Mouse (Mus musculus) midbrain, embryonic 16.5 days (tissue): ENCODE data around the gene Camk1d. TPM values are rescaled to one million over a fixed set of nuclear protein-coding genes. Genes with fewer than 3 reads are reported as not detected.
"Not testable (repeated sequence)": the region's sequence is repeated elsewhere in the genome, so short reads cannot be mapped to it uniquely, and the experiment has no call there.

Source experiments
- ATAC-seq: fragments of 200-750 bp; cut with Nextera tagmentation; 2 replicates; pipeline ENCODE4 v1.8.0; 2017; ENCODE audit warnings: moderate TSS enrichment
- H3K27ac ChIP-seq: fragments of 300-500 bp; sonication (generic); 2 replicates; pipeline ENCODE4 v1.5.1; 2014; ENCODE audit warnings: mild to moderate bottlenecking, low read length, mixed read lengths
- H3K27me3 ChIP-seq: fragments of 300-500 bp; sonication (generic); 2 replicates; pipeline ENCODE4 v1.6.1; 2014; ENCODE audit warnings: low read depth, low read length, mixed read lengths; ENCODE audit not compliant: control insufficient read depth, insufficient read depth
- H3K36me3 ChIP-seq: fragments of 300-500 bp; sonication (generic); 2 replicates; pipeline ENCODE4 v1.6.1; 2014; ENCODE audit warnings: mild to moderate bottlenecking, low read length, moderate library complexity, mixed read lengths; ENCODE audit not compliant: control insufficient read depth, insufficient read depth
- H3K4me1 ChIP-seq: fragments of 300-500 bp; sonication (generic); 2 replicates; pipeline ENCODE4 v1.6.1; 2014; ENCODE audit warnings: mild to moderate bottlenecking, low read length, mixed read lengths; ENCODE audit not compliant: control insufficient read depth, insufficient read depth
- H3K4me2 ChIP-seq: fragments of 300-500 bp; sonication (generic); 2 replicates; pipeline ENCODE4 v1.6.1; 2014; ENCODE audit warnings: mild to moderate bottlenecking, low read length, mixed read lengths
- H3K4me3 ChIP-seq: fragments of 300-500 bp; sonication (generic); 2 replicates; pipeline ENCODE4 v1.5.1; 2014; ENCODE audit warnings: low read depth, mild to moderate bottlenecking, low read length, moderate library complexity, mixed read lengths
- H3K9ac ChIP-seq: fragments of 300-500 bp; sonication (generic); 2 replicates; pipeline ENCODE4 v1.6.1; 2014; ENCODE audit warnings: low read depth, low read length, mixed read lengths
- H3K9me3 ChIP-seq: fragments of 300-500 bp; sonication (generic); replicated peaks from 2 replicates; pipeline ENCODE4 v1.6.1; 2014; ENCODE audit warnings: mild to moderate bottlenecking, low read length, mixed read lengths; ENCODE audit not compliant: control insufficient read depth, poor library complexity, severe bottlenecking
- WGBS: fragments of 180-500 bp; shearing (Covaris S2); extraction: QIAGEN DNeasy Blood & Tissue Kit; methylation state at CpG from one replicate; pipeline ENCODE4 v1.1.7; 2014; 5-methylcytosine and 5-hydroxymethylcytosine counted together
- polyA plus RNA-seq: library from polyadenylated mRNA; unstranded; fragments of >200 nt; fragmentation: Nextera tagmentation; extraction: Ambion mirVana; gene quantifications from 2 replicates; pipeline ENCODE4 v1.2.1, GENCODE M21; 2015

Camk1d gene
- polyA plus RNA-seq, 1 experiment from 2014 or later = 7.7 TPM

GRCm38 (mm10) chr2:5566611-5567010 lies 147.7 kb downstream of the Camk1d start:
- Histone ChIP-seq H3K4me2 (no peak overlapping the region), H3K9me3 (no peaks in the 10 kb centered on the region), H3K27ac (no peak overlapping the region), H3K27me3 (no peaks in the 10 kb centered on the region), H3K4me3 (no peak overlapping the region), H3K9ac (no peak overlapping the region), H3K4me1 (no peaks in the 10 kb centered on the region), H3K36me3 (no peaks in the 10 kb centered on the region; the same call in 1 of the 2 replicates)
- WGBS = 88% methylated on average over 5 of the region's 5 CpGs
- ATAC-seq = no peak

DNA sequence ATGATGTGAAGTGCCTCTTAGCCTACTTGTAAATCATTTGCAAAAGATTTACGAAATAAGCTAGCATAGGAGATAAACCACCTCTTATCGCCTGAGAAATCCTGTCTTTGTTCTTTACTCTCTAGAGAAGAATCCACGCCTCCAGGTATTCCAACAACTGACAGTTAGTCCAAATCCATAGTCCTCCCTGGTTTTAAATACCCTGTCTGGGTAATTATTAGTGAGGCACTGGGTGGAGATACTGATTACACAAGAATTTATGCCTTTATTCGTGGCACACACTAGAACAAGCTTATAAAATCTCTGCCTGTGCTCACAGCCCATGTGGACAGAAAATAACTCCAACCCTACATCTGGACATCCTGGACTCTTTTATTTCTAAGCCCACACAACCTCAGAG lies 150.6 kb downstream of the Camk1d start:
- H3K27me3 ChIP-seq = no peaks in the 10 kb centered on the region
- H3K4me3 ChIP-seq = no peak overlapping the region
- no peak overlapping the region for H3K9ac ChIP-seq
- no peaks in the 10 kb centered on the region for H3K4me1 ChIP-seq
- 89% methylated on average over 4 of the region's 4 CpGs for WGBS
- H3K9me3 ChIP-seq = no peaks in the 10 kb centered on the region
- no peak overlapping the region for H3K27ac ChIP-seq
- no peaks in the 10 kb centered on the region; the same call in 1 of the 2 replicates for H3K36me3 ChIP-seq
- no peak for ATAC-seq
- no peak overlapping the region for H3K4me2 ChIP-seq

DNA sequence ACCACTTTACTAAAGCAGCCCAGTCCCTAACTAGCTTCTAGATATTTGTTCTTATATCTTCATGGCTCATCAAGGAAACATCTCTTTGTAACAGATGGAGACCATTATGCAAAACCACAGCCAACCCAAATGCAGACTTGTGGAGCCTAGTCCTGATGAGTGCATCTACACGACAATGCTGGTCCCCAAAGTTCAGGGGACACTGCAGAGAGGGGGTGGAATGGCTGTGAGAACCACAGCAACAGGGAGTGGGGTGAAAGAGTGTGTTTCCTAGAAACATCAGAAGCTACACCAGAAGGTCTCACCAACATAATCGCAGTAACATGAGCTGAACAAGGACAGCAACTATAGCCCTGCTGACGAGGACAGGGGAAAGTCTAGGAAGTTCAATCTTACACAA lies 152.9 kb downstream of the Camk1d start:
- no peaks in the 10 kb centered on the region for H3K9me3 ChIP-seq
- 86% methylated on average over 3 of the region's 3 CpGs for WGBS
- no peaks in the 10 kb centered on the region; the same call in 1 of the 2 replicates for H3K36me3 ChIP-seq
- H3K9ac ChIP-seq = no peak overlapping the region
- H3K4me2 ChIP-seq = no peak overlapping the region
- H3K4me3 ChIP-seq = no peak overlapping the region
- H3K27ac ChIP-seq = no peak overlapping the region
- no peak for ATAC-seq
- no peaks in the 10 kb centered on the region for H3K27me3 ChIP-seq
- no peaks in the 10 kb centered on the region for H3K4me1 ChIP-seq

- H3K36me3 ChIP-seq = no peaks in the 10 kb centered on the region
- no peak overlapping the region for H3K4me3 ChIP-seq
- WGBS = 94% methylated on average over 3 of the region's 3 CpGs
- no peak for ATAC-seq
- H3K9me3 ChIP-seq = no peaks in the 10 kb centered on the region
- no peak overlapping the region for H3K27ac ChIP-seq
- H3K27me3 ChIP-seq = no peaks in the 10 kb centered on the region
- no peak overlapping the region for H3K9ac ChIP-seq
- no peak overlapping the region for H3K4me2 ChIP-seq
- H3K4me1 ChIP-seq = no peaks in the 10 kb centered on the region
Measured at GRCm38 (mm10) chr2:5553264-5553663, 161.1 kb downstream of the Camk1d start.

GRCm38 (mm10) chr2:5551758-5552255 lies 162.5 kb downstream of the Camk1d start:
- no peaks in the 10 kb centered on the region for H3K4me1 ChIP-seq
- H3K4me3 ChIP-seq = no peak overlapping the region
- ATAC-seq = no peak
- no peaks in the 10 kb centered on the region for H3K36me3 ChIP-seq
- H3K27ac ChIP-seq = no peak overlapping the region
- 96% methylated on average over 5 of the region's 5 CpGs for WGBS
- no peak overlapping the region for H3K9ac ChIP-seq
- H3K27me3 ChIP-seq = no peaks in the 10 kb centered on the region
- H3K9me3 ChIP-seq = no peaks in the 10 kb centered on the region
- H3K4me2 ChIP-seq = no peak overlapping the region

DNA sequence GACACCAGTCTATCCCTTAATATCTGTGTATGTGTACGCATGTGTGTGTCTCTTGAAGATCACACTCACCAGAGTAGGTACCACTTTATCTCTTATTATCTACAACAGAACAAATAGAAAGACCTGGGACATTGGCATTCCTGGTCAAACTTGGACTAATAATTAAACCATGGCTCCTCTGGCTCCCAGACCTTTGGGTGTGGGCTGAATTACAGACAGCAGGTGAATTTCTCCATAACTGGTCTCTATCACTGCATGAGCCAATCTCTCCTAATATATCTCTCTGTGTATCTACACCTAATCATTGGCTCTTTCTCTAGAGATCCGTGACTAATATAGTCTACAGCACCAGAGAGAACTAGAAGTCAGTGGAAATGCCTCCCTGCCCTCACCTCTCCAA lies 165.0 kb downstream of the Camk1d start:
- 91% methylated on average over 2 of the region's 2 CpGs for WGBS
- no peaks in the 10 kb centered on the region for H3K4me1 ChIP-seq
- H3K27ac ChIP-seq = no peak overlapping the region
- no peaks in the 10 kb centered on the region for H3K36me3 ChIP-seq
- no peak for ATAC-seq
- no peak overlapping the region for H3K4me2 ChIP-seq
- H3K9me3 ChIP-seq = no peaks in the 10 kb centered on the region
- H3K4me3 ChIP-seq = no peak overlapping the region
- H3K27me3 ChIP-seq = no peaks in the 10 kb centered on the region
- H3K9ac ChIP-seq = no peak overlapping the region

GRCm38 (mm10) chr2:5548872-5549271 lies 165.4 kb downstream of the Camk1d start:
- H3K9me3 ChIP-seq = no peaks in the 10 kb centered on the region
- no peaks in the 10 kb centered on the region for H3K27me3 ChIP-seq
- WGBS = 96% methylated on average over 4 of the region's 4 CpGs
- no peaks in the 10 kb centered on the region for H3K36me3 ChIP-seq
- H3K4me1 ChIP-seq = no peaks in the 10 kb centered on the region
- H3K9ac ChIP-seq = no peak overlapping the region
- H3K4me2 ChIP-seq = no peak overlapping the region
- H3K27ac ChIP-seq = no peak overlapping the region
- ATAC-seq = no peak
- H3K4me3 ChIP-seq = no peak overlapping the region

- Histone ChIP-seq H3K36me3 (no peaks in the 10 kb centered on the region), H3K4me1 (no peaks in the 10 kb centered on the region), H3K4me3 (no peak overlapping the region), H3K9ac (no peak overlapping the region), H3K27ac (no peak overlapping the region), H3K9me3 (no peaks in the 10 kb centered on the region), H3K27me3 (no peaks in the 10 kb centered on the region), H3K4me2 (no peak overlapping the region)
- ATAC-seq = no peak
- 79% methylated on average over 3 of the region's 3 CpGs for WGBS
Measured at GRCm38 (mm10) chr2:5540870-5541269, 173.4 kb downstream of the Camk1d start.

DNA sequence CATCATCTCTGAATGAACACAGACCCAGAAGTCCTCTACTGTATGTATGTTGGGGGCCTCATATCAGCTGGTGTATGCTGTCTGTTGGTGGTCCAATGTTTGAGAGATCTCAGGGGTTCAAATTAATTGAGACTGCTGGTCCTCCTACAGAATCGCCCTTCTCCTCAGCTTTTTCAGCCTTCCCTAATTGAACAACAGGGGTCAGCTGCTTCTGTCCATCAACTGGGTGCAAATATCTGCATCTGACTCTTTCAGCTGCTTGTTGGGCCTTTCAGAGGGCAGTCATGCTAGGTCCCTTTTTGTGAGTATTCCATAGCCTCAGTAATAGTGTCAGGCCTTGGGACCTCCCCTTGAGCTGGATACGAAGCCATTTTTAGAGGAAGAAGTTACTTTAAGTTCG lies 174.4 kb downstream of the Camk1d start:
- H3K36me3 ChIP-seq, H3K9ac ChIP-seq, H3K9me3 ChIP-seq, ATAC-seq, H3K27ac ChIP-seq, H3K4me3 ChIP-seq, H3K4me2 ChIP-seq, H3K4me1 ChIP-seq, H3K27me3 ChIP-seq: not testable (repeated sequence)
- WGBS = 52% methylated on average over 3 of the region's 3 CpGs
